Mouse (Mus musculus): ENCODE results near the gene Zfand6. TPM values are rescaled to one million over a fixed set of nuclear protein-coding genes. Genes with fewer than 3 reads are reported as not detected.

Gene Zfand6
- polyA plus RNA-seq, 1 experiment = 47.8 TPM

- 93% methylated on average over 6 of the region's 6 CpGs for WGBS
- no peak for DNase-seq (ENCODE audit: low read depth in 1 of 2, low spot score in 2 of 2)
- no peak for TF ChIP-seq CTCF (IDR thresholded peaks at IDR 0.05; ENCODE audit: extremely low read depth, insufficient read depth, insufficient read length, insufficient replicate concordance)
- no peak for TF ChIP-seq POLR2A (IDR thresholded peaks at IDR 0.05; ENCODE audit: low read depth, low read length)
- Histone ChIP-seq H3K27ac (ENCODE audit: insufficient read depth, low read length) (no peak overlapping the region), H3K36me3 (ENCODE audit: control insufficient read depth, insufficient read depth, low read length) (no peaks in the 10 kb centered on the region), H3K27me3 (ENCODE audit: control insufficient read depth, insufficient read depth, low read length) (no peaks in the 10 kb centered on the region), H3K4me3 (ENCODE audit: extremely low read depth, insufficient read depth, insufficient read length) (no peak overlapping the region), H3K4me1 (ENCODE audit: control insufficient read depth, insufficient read depth, insufficient read length) (no peaks in the 10 kb centered on the region; the same call in 1 of the 2 replicates)
These were observed 47.4 kb downstream of the Zfand6 start for GRCm38 (mm10) chr7:84642159-84642928.

GRCm38 (mm10) chr7:84636939-84637338 lies 52.8 kb downstream of the Zfand6 start:
- Histone ChIP-seq H3K36me3 (ENCODE audit: control insufficient read depth, insufficient read depth, low read length) (peaks cover 8% of the 10 kb centered on the region), H3K27me3 (ENCODE audit: control insufficient read depth, insufficient read depth, low read length) (no peaks in the 10 kb centered on the region), H3K4me3 (ENCODE audit: extremely low read depth, insufficient read depth, insufficient read length) (no peak overlapping the region), H3K27ac (ENCODE audit: insufficient read depth, low read length) (no peak overlapping the region), H3K4me1 (ENCODE audit: control insufficient read depth, insufficient read depth, insufficient read length) (no peaks in the 10 kb centered on the region; the same call in 1 of the 2 replicates)
- TF ChIP-seq POLR2A (IDR thresholded peaks at IDR 0.05; ENCODE audit: low read depth, low read length) (no peak), CTCF (IDR thresholded peaks at IDR 0.05; ENCODE audit: extremely low read depth, insufficient read depth, insufficient read length, insufficient replicate concordance) (no peak)
- no peak for DNase-seq (ENCODE audit: low read depth in 1 of 2, low spot score in 2 of 2)

DNA sequence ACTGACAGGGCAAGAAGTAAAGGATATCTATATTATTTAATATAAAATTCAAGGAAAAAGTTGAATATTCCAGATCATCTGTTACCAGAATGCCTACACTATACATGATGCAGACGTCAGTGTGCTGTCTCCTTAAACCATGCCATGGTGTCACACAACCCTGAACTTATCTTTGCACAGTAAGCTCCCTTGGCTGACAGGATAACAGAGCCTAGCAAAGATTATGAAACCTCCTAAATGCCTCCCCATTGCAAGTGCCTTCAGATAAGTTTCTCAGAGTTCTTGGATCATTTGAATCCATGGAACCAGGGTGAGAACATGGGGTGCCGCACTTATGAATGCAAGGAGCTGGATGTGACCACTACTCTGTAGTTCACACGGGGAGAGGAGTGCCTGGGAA lies 57.9 kb downstream of the Zfand6 start:
- H3K4me3 ChIP-seq (ENCODE audit: extremely low read depth, insufficient read depth, insufficient read length) = no peak overlapping the region
- no peaks in the 10 kb centered on the region for H3K27me3 ChIP-seq (ENCODE audit: control insufficient read depth, insufficient read depth, low read length)
- H3K27ac ChIP-seq (ENCODE audit: insufficient read depth, low read length) = no peak overlapping the region
- H3K4me1 ChIP-seq (ENCODE audit: control insufficient read depth, insufficient read depth, insufficient read length) = no peaks in the 10 kb centered on the region
- peaks cover 13% of the 10 kb centered on the region for H3K36me3 ChIP-seq (ENCODE audit: control insufficient read depth, insufficient read depth, low read length)
- 92% methylated on average over 3 of the region's 3 CpGs for WGBS
- DNase-seq (ENCODE audit: low read depth in 1 of 2, low spot score in 2 of 2) = no peak
- no peak for TF ChIP-seq POLR2A (IDR thresholded peaks at IDR 0.05; ENCODE audit: low read depth, low read length)
- TF ChIP-seq CTCF (IDR thresholded peaks at IDR 0.05; ENCODE audit: extremely low read depth, insufficient read depth, insufficient read length, insufficient replicate concordance) = no peak

DNA sequence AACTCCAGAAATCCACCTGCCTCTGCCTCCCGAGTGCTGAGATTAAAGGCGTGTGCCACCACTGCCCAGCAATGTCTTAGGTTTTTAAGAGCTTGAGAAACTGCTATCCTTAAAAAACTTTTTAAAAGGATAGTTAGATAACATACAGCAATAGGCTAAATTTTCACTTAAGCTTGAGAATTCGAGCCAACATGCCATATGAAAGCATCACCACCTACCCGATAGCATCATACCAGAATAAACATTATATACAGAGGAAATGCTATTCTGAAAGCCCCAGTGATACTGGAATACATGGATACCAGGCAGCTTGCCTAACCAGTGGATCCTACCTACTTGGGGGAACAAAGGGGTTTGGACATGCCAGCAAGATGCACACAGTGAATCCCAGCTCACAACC lies 66.0 kb downstream of the Zfand6 start:
- no peak for DNase-seq (ENCODE audit: low read depth in 1 of 2, low spot score in 2 of 2)
- 98% methylated on average over 4 of the region's 4 CpGs for WGBS
- H3K4me3 ChIP-seq (ENCODE audit: extremely low read depth, insufficient read depth, insufficient read length) = no peak overlapping the region
- H3K4me1 ChIP-seq (ENCODE audit: control insufficient read depth, insufficient read depth, insufficient read length) = no peaks in the 10 kb centered on the region
- peaks cover 11% of the 10 kb centered on the region for H3K36me3 ChIP-seq (ENCODE audit: control insufficient read depth, insufficient read depth, low read length)
- H3K27me3 ChIP-seq (ENCODE audit: control insufficient read depth, insufficient read depth, low read length) = no peaks in the 10 kb centered on the region
- H3K27ac ChIP-seq (ENCODE audit: insufficient read depth, low read length) = no peak overlapping the region
- TF ChIP-seq CTCF (IDR thresholded peaks at IDR 0.05; ENCODE audit: extremely low read depth, insufficient read depth, insufficient read length, insufficient replicate concordance) (no peak), POLR2A (IDR thresholded peaks at IDR 0.05; ENCODE audit: low read depth, low read length) (no peak)

DNA sequence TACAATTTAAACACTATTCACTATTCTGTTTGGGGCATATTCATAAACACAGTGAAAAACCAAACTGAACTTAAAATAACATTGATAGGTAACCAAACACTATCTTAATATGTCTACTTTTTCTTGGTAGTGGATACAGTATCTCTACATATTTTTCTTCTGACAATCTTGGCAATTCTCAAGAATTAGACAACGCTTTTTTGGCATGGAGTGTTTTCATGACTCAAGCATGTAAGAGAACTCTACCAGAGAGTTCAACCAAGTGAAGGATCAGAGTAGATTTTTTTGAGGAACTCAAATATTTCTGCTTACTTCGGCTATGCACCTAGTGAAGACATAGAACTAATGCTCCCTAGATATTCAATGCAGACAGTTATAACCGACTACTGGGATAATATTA lies 68.8 kb downstream of the Zfand6 start:
- no peaks in the 10 kb centered on the region for H3K4me1 ChIP-seq (ENCODE audit: control insufficient read depth, insufficient read depth, insufficient read length)
- no peak overlapping the region for H3K4me3 ChIP-seq (ENCODE audit: extremely low read depth, insufficient read depth, insufficient read length)
- H3K27me3 ChIP-seq (ENCODE audit: control insufficient read depth, insufficient read depth, low read length) = no peaks in the 10 kb centered on the region
- peaks cover 17% of the 10 kb centered on the region for H3K36me3 ChIP-seq (ENCODE audit: control insufficient read depth, insufficient read depth, low read length)
- no peak for TF ChIP-seq CTCF (IDR thresholded peaks at IDR 0.05; ENCODE audit: extremely low read depth, insufficient read depth, insufficient read length, insufficient replicate concordance)
- TF ChIP-seq POLR2A (IDR thresholded peaks at IDR 0.05; ENCODE audit: low read depth, low read length) = no peak
- no peak for DNase-seq (ENCODE audit: low read depth in 1 of 2, low spot score in 2 of 2)
- no peak overlapping the region for H3K27ac ChIP-seq (ENCODE audit: insufficient read depth, low read length)
- 93% methylated on average over 3 of the region's 3 CpGs for WGBS

DNA sequence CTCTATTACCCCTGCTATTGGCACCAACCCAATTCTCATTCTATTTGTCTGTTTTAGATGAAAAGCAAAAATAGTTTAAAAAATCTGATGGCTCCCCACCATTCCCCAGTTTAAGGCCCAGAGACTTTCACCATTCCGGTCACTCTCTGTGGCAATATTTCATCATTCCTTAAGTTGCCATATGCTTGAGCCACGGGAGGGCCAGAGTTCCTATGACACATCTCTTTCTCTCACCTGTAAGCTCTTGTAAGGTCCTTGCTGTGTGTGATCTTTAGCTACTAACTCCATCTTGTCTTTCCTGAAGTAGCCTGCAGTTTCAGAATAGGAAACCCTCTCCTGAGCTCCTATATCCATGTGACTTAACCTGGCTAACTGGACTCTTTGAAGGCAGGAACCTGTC lies 70.8 kb downstream of the Zfand6 start:
- WGBS = 89% methylated on average over 2 of the region's 2 CpGs
- no peaks in the 10 kb centered on the region for H3K27me3 ChIP-seq (ENCODE audit: control insufficient read depth, insufficient read depth, low read length)
- DNase-seq (ENCODE audit: low read depth in 1 of 2, low spot score in 2 of 2) = no peak
- no peak overlapping the region for H3K4me3 ChIP-seq (ENCODE audit: extremely low read depth, insufficient read depth, insufficient read length)
- peaks cover 13% of the 10 kb centered on the region for H3K36me3 ChIP-seq (ENCODE audit: control insufficient read depth, insufficient read depth, low read length)
- TF ChIP-seq CTCF (IDR thresholded peaks at IDR 0.05; ENCODE audit: extremely low read depth, insufficient read depth, insufficient read length, insufficient replicate concordance) = no peak
- TF ChIP-seq POLR2A (IDR thresholded peaks at IDR 0.05; ENCODE audit: low read depth, low read length) = no peak
- no peaks in the 10 kb centered on the region for H3K4me1 ChIP-seq (ENCODE audit: control insufficient read depth, insufficient read depth, insufficient read length)
- H3K27ac ChIP-seq (ENCODE audit: insufficient read depth, low read length) = no peak overlapping the region

DNA sequence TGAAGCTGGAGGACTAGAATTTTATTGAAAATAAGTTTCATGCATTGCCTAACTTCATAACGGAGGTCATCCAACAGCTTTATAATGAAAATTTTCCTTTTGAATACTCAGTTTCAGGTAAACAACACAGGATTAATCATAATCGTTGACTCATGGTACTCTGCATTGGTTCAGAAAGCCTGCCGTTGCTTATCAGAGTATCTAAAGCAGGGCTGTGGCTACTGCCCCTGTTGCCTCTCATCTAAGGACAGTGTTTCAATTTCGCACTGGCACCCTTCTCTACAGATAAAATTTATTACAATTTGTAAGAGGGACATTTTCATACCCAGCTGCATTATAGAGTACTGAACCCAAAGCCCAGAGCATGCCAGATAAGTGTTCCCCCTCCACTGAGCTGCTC lies 77.3 kb downstream of the Zfand6 start:
- H3K4me3 ChIP-seq (ENCODE audit: extremely low read depth, insufficient read depth, insufficient read length) = no peak overlapping the region
- no peak for DNase-seq (ENCODE audit: low read depth in 1 of 2, low spot score in 2 of 2)
- no peaks in the 10 kb centered on the region for H3K27me3 ChIP-seq (ENCODE audit: control insufficient read depth, insufficient read depth, low read length)
- peaks cover 7% of the 10 kb centered on the region for H3K36me3 ChIP-seq (ENCODE audit: control insufficient read depth, insufficient read depth, low read length)
- TF ChIP-seq CTCF (IDR thresholded peaks at IDR 0.05; ENCODE audit: extremely low read depth, insufficient read depth, insufficient read length, insufficient replicate concordance) = no peak
- no peak for TF ChIP-seq POLR2A (IDR thresholded peaks at IDR 0.05; ENCODE audit: low read depth, low read length)
- no peaks in the 10 kb centered on the region for H3K4me1 ChIP-seq (ENCODE audit: control insufficient read depth, insufficient read depth, insufficient read length)
- 50% methylated on average over 4 of the region's 4 CpGs for WGBS
- H3K27ac ChIP-seq (ENCODE audit: insufficient read depth, low read length) = no peak overlapping the region
